Mouse (Mus musculus) neural tube, embryonic 13.5 days (tissue): ENCODE data around the gene Clip2. TPM values are rescaled to one million over a fixed set of nuclear protein-coding genes. Genes with fewer than 3 reads are reported as not detected.

Experiments used
- ATAC-seq: fragments of 200-750 bp; cut with Nextera tagmentation; 2 replicates; pipeline ENCODE4 v1.8.0; 2017; ENCODE audit warnings: low read depth, mild to moderate bottlenecking, moderate TSS enrichment, moderate library complexity
- H3K27ac ChIP-seq: fragments of 300-500 bp; sonication (generic); replicated peaks from 2 replicates; pipeline ENCODE4 v1.5.1; 2015; ENCODE audit warnings: moderate library complexity, mild to moderate bottlenecking, inconsistent platforms
- H3K27me3 ChIP-seq: fragments of 300-500 bp; sonication (generic); 2 replicates; pipeline ENCODE4 v1.6.1; 2015; ENCODE audit warnings: mild to moderate bottlenecking, inconsistent platforms
- H3K36me3 ChIP-seq: fragments of 300-500 bp; sonication (generic); 2 replicates; pipeline ENCODE4 v1.6.1; 2015; ENCODE audit warnings: mild to moderate bottlenecking, inconsistent platforms
- H3K4me1 ChIP-seq: fragments of 300-500 bp; sonication (generic); replicated peaks from 2 replicates; pipeline ENCODE4 v1.6.1; 2015; ENCODE audit warnings: inconsistent platforms
- H3K4me2 ChIP-seq: fragments of 300-500 bp; sonication (generic); 2 replicates; pipeline ENCODE4 v1.6.1; 2015; ENCODE audit warnings: inconsistent platforms, mild to moderate bottlenecking, moderate library complexity
- H3K4me3 ChIP-seq: fragments of 300-500 bp; sonication (generic); 2 replicates; pipeline ENCODE4 v1.5.1; 2015; ENCODE audit warnings: mild to moderate bottlenecking, inconsistent platforms
- H3K9ac ChIP-seq: fragments of 300-500 bp; sonication (generic); 2 replicates; pipeline ENCODE4 v1.6.1; 2015; ENCODE audit warnings: moderate library complexity, mild to moderate bottlenecking, inconsistent platforms
- H3K9me3 ChIP-seq: fragments of 300-500 bp; sonication (generic); 2 replicates; pipeline ENCODE4 v1.6.1; 2016; ENCODE audit warnings: inconsistent platforms
- WGBS: fragments of 180-500 bp; shearing (Covaris S2); methylation state at CpG from one replicate; pipeline ENCODE4 v1.1.7; 2015; 5-methylcytosine and 5-hydroxymethylcytosine counted together
- polyA plus RNA-seq: library from polyadenylated mRNA; unstranded; fragments of >200 nt; fragmentation: Nextera tagmentation; extraction: Ambion mirVana; gene quantifications from 2 replicates; pipeline ENCODE4 v1.2.1, GENCODE M21; 2015

The Clip2 gene
- polyA plus RNA-seq, 1 experiment from 2014 or later = 11.9 TPM

GRCm38 (mm10) chr5:134577534-134577933 is 25.3 kb upstream of the Clip2 start:
- H3K4me1 ChIP-seq = peaks cover 6% of the 10 kb centered on the region
- H3K27ac ChIP-seq = no peak overlapping the region
- H3K36me3 ChIP-seq = no peaks in the 10 kb centered on the region
- H3K27me3 ChIP-seq = no peaks in the 10 kb centered on the region
- no peak for ATAC-seq
- H3K4me2 ChIP-seq = no peak overlapping the region
- WGBS = 89% methylated on average over 7 of the region's 7 CpGs
- H3K9ac ChIP-seq = no peak overlapping the region
- H3K9me3 ChIP-seq = no peaks in the 10 kb centered on the region
- H3K4me3 ChIP-seq = no peak overlapping the region

GRCm38 (mm10) chr5:134576517-134577220 is 24.4 kb upstream of the Clip2 start:
- ATAC-seq = no peak
- WGBS = 79% methylated on average over 14 of the region's 14 CpGs

DNA sequence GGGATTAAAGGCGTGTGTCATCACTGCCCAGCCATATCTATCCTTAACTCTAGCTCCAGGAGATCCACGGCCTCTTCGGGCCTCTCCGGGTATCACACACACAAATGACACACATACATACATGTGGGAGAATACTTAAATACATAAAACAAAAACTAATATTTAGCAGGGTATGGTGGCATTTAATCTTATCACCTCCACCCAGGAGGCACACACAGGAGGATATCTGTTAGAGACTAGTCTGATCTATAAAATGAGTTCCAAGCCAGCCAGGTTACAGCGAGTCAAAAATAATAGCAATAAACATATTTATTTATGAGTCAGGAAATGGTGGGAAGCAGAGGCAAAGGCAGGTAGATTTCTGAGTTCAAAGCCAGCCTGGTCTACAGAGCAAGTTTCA is 23.6 kb upstream of the Clip2 start:
- H3K4me1 ChIP-seq = peaks cover 16% of the 10 kb centered on the region
- no peaks in the 10 kb centered on the region for H3K27me3 ChIP-seq
- ATAC-seq = no peak
- H3K9ac ChIP-seq = no peak overlapping the region
- H3K27ac ChIP-seq = no peak overlapping the region
- H3K36me3 ChIP-seq = no peaks in the 10 kb centered on the region
- H3K4me2 ChIP-seq = no peak overlapping the region
- 95% methylated on average over 5 of the region's 5 CpGs for WGBS
- H3K4me3 ChIP-seq = no peak overlapping the region
- H3K9me3 ChIP-seq = no peaks in the 10 kb centered on the region

More at GRCm38 (mm10) chr5:134576517-134577220, 24.4 kb upstream of the Clip2 start:
- H3K27ac ChIP-seq = no peak overlapping the region
- no peaks in the 10 kb centered on the region for H3K27me3 ChIP-seq
- H3K4me3 ChIP-seq = no peak overlapping the region
- peaks cover 11% of the 10 kb centered on the region for H3K4me1 ChIP-seq
- H3K9ac ChIP-seq = no peak overlapping the region
- no peaks in the 10 kb centered on the region for H3K9me3 ChIP-seq
- H3K36me3 ChIP-seq = no peaks in the 10 kb centered on the region
- H3K4me2 ChIP-seq = no peak overlapping the region

- H3K36me3 ChIP-seq = no peaks in the 10 kb centered on the region
- no peak for ATAC-seq
These were observed 20.4 kb upstream of the Clip2 start for GRCm38 (mm10) chr5:134572508-134573214.

DNA sequence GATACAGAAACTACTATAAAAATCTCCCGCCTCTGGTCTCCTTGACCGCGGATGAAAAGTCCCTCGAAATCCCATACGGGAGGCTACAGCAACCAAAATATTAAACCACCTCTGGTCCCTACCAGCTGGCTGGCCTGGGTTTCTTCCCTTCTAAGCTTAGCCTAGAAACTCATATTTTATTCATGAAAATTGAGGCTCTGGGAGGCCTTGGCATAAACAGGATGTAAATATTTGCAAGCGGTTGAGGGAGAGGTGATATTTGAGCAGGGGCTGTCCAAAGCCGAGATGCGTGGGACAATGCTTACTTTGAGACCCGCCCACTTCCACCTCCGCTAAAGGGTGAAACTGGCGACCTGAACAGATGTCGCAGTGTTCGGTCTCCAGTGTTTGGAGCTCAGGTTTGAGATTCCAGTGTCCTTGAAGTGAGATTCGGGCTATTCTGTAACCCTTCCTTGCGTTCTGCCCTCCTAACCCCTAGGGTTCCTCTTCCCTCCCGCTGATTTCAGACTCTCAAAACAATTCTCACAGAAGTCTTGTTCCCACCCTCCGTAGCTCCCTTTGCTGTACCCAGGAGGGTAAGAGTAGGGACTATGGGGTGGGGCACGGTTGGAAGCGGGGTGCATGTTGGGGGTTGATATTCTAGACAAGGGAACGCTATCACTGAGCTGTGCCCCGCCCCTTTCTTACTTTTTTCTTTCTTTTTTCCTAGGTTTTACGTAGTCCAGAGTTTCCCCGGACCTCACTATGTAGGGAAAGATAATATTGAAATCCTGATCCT is 19.7 kb upstream of the Clip2 start:
- H3K4me2 ChIP-seq = peak overlapping the region; percentile 68
- 1% methylated on average over 23 of the region's 23 CpGs for WGBS
- peak; percentile 79 for ATAC-seq
- peak overlapping the region; percentile 48 for H3K4me3 ChIP-seq
- H3K9me3 ChIP-seq = no peaks in the 10 kb centered on the region
- H3K27me3 ChIP-seq = no peaks in the 10 kb centered on the region
- peak overlapping the region; percentile 69 for H3K9ac ChIP-seq
- H3K27ac ChIP-seq = peak overlapping the region; percentile 83
- H3K4me1 ChIP-seq = peaks cover 16% of the 10 kb centered on the region
- no peaks in the 10 kb centered on the region for H3K36me3 ChIP-seq

More at GRCm38 (mm10) chr5:134572508-134573214, 20.4 kb upstream of the Clip2 start:
- Histone ChIP-seq H3K9me3 (no peaks in the 10 kb centered on the region), H3K9ac (peak overlapping the region; percentile 69), H3K27ac (no peak overlapping the region), H3K4me3 (peak overlapping the region; percentile 48), H3K4me1 (peaks cover 16% of the 10 kb centered on the region), H3K27me3 (no peaks in the 10 kb centered on the region), H3K4me2 (peak overlapping the region; percentile 68)
- 38% methylated on average over 10 of the region's 10 CpGs for WGBS

GRCm38 (mm10) chr5:134568964-134569491 is 16.8 kb upstream of the Clip2 start:
- H3K27ac ChIP-seq = no peak overlapping the region
- H3K36me3 ChIP-seq = no peaks in the 10 kb centered on the region
- no peak overlapping the region for H3K9ac ChIP-seq
- H3K4me1 ChIP-seq = peaks cover 16% of the 10 kb centered on the region
- no peak overlapping the region for H3K4me3 ChIP-seq
- no peak for ATAC-seq
- H3K9me3 ChIP-seq = no peaks in the 10 kb centered on the region
- 68% methylated on average over 8 of the region's 8 CpGs for WGBS
- H3K4me2 ChIP-seq = no peak overlapping the region
- no peaks in the 10 kb centered on the region for H3K27me3 ChIP-seq

GRCm38 (mm10) chr5:134568030-134568429 is 15.8 kb upstream of the Clip2 start:
- H3K4me3 ChIP-seq = no peak overlapping the region
- no peaks in the 10 kb centered on the region for H3K9me3 ChIP-seq
- WGBS = 80% methylated on average over 3 of the region's 3 CpGs
- no peaks in the 10 kb centered on the region for H3K27me3 ChIP-seq
- no peak overlapping the region for H3K27ac ChIP-seq
- no peak for ATAC-seq
- H3K4me1 ChIP-seq = peaks cover 15% of the 10 kb centered on the region
- H3K4me2 ChIP-seq = no peak overlapping the region
- H3K36me3 ChIP-seq = no peaks in the 10 kb centered on the region
- no peak overlapping the region for H3K9ac ChIP-seq

GRCm38 (mm10) chr5:134567445-134567844 is 15.2 kb upstream of the Clip2 start:
- no peak overlapping the region for H3K9ac ChIP-seq
- 92% methylated on average over 4 of the region's 4 CpGs for WGBS
- H3K27me3 ChIP-seq = no peaks in the 10 kb centered on the region
- H3K9me3 ChIP-seq = no peaks in the 10 kb centered on the region
- no peak for ATAC-seq
- H3K36me3 ChIP-seq = no peaks in the 10 kb centered on the region
- H3K4me2 ChIP-seq = no peak overlapping the region
- H3K27ac ChIP-seq = no peak overlapping the region
- peaks cover 9% of the 10 kb centered on the region for H3K4me1 ChIP-seq
- H3K4me3 ChIP-seq = no peak overlapping the region

DNA sequence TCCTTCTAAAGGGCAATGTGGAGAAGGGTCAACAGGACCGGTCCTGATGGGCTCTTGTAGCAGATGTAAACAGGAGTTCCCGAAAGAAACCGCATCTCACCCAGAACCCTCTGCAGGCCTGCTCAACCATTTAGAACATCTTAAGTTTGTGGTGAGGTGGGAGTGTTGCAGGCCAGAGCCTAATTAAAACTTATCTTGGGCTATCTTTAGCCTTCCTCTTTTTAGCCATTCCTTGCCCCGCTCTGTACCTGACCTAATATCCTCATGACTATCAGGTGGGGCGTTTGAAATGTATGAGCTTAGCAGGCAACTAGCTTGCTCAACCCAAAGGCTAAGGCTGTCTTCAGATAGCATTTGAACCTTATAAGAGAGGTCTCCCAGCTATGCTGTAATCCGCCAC is 13.5 kb upstream of the Clip2 start:
- no peak overlapping the region for H3K4me3 ChIP-seq
- H3K27ac ChIP-seq = no peak overlapping the region
- no peaks in the 10 kb centered on the region for H3K36me3 ChIP-seq
- H3K4me1 ChIP-seq = no peaks in the 10 kb centered on the region
- no peaks in the 10 kb centered on the region for H3K9me3 ChIP-seq
- no peak for ATAC-seq
- H3K9ac ChIP-seq = no peak overlapping the region
- 97% methylated on average over 6 of the region's 6 CpGs for WGBS
- no peaks in the 10 kb centered on the region for H3K27me3 ChIP-seq
- no peak overlapping the region for H3K4me2 ChIP-seq

- Histone ChIP-seq H3K27me3 (no peaks in the 10 kb centered on the region), H3K4me2 (no peak overlapping the region), H3K36me3 (no peaks in the 10 kb centered on the region), H3K4me1 (no peaks in the 10 kb centered on the region), H3K27ac (no peak overlapping the region), H3K9me3 (no peaks in the 10 kb centered on the region), H3K4me3 (no peak overlapping the region), H3K9ac (no peak overlapping the region)
- no peak for ATAC-seq
- WGBS = 96% methylated on average over 2 of the region's 2 CpGs
These were observed 12.0 kb upstream of the Clip2 start for GRCm38 (mm10) chr5:134564272-134564671.

- Histone ChIP-seq H3K27ac (no peak overlapping the region), H3K4me3 (no peak overlapping the region), H3K4me2 (no peak overlapping the region), H3K36me3 (no peaks in the 10 kb centered on the region; the same call in 1 of the 2 replicates), H3K9ac (no peak overlapping the region), H3K9me3 (0 out of 2 replicates have a peak, but pooled peaks cover 2% of the 10 kb centered on the region), H3K4me1 (peaks cover 3% of the 10 kb centered on the region), H3K27me3 (no peaks in the 10 kb centered on the region)
- 82% methylated on average over 16 of the region's 16 CpGs for WGBS
- ATAC-seq = no peak
These were observed 8.4 kb upstream of the Clip2 start for GRCm38 (mm10) chr5:134560450-134561171.
